Mouse (Mus musculus) spleen, adult 2 months (tissue): ENCODE results near the gene Drd5.

Experiments used
- CTCF ChIP-seq: fragments of 200-500 bp; IDR thresholded peaks from 2 replicates; pipeline ENCODE4 v1.5.1; 2011; ENCODE audit warnings: mild to moderate bottlenecking, inconsistent platforms; ENCODE audit not compliant: insufficient read depth, insufficient read length, insufficient replicate concordance; ENCODE audit errors: extremely low read depth
- POLR2A ChIP-seq: fragments of 200-500 bp; IDR thresholded peaks from 2 replicates; pipeline ENCODE4 v1.6.1; 2011; ENCODE audit warnings: low read depth, low read length, inconsistent platforms

DNA sequence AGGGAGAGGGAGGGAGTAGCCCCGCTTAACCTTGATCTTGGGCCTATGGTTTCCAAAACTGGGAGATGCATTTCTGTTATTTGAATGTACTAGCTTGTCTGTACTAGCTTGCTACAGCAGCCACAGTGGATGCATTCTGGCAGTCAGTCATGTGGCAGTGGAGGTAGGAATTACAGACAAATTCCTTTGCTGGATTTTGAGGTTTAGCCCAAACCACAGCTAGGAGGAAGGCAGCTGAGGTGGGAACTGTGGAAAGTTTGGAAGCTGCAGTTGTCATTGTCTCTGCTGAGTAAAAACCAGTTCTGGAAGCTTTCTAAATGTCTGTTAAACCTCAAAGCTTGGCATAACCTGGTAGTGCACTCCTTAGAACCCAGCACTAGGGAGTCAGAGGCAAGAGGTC lies 52.1 kb downstream of the Drd5 start:
- no peak for TF ChIP-seq CTCF
- no peak for TF ChIP-seq POLR2A
